Mouse (Mus musculus) liver, embryonic 14.5 days (tissue): ENCODE measurements around the gene Fry.

Experiments
- CTCF ChIP-seq: IDR thresholded peaks from 2 replicates; pipeline ENCODE4 v1.5.1; 2016; ENCODE audit warnings: antibody characterized with exemption, low read depth, control low read depth
- EP300 ChIP-seq: IDR thresholded peaks from 2 replicates; pipeline ENCODE4 v1.6.1; 2016; ENCODE audit warnings: antibody characterized with exemption, low read depth

- TF ChIP-seq CTCF (no peak), EP300 (no peak)
Observed at GRCm38 (mm10) chr5:150314582-150314981, 196.1 kb downstream of the Fry start.
